Mouse (Mus musculus): ENCODE measurements around the gene Casz1.

Gene Casz1

GRCm38 (mm10) chr4:148878984-148879610 lies 74.9 kb downstream of the Casz1 start:
- DNase-seq: no peak

DNA sequence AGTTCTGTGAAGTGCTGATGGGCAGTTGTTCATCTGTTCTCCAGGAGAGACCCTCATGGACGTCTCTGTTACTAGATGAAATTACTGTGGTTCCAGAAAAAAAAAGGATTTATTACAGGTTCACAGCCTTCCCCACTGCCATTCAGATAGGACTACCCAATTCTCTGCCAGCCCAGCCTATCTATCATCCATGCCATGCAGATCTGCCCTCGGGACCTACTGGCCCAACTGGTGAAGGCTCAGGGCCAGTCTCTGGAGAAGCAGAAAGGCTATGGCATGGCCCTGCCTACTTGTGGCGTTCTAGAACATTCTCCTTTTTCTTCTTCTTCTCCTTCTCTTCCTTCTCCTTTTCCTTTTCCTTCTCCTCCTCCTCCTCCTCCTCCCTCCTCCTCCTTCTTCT lies 75.4 kb downstream of the Casz1 start:
- no peak for DNase-seq

DNA sequence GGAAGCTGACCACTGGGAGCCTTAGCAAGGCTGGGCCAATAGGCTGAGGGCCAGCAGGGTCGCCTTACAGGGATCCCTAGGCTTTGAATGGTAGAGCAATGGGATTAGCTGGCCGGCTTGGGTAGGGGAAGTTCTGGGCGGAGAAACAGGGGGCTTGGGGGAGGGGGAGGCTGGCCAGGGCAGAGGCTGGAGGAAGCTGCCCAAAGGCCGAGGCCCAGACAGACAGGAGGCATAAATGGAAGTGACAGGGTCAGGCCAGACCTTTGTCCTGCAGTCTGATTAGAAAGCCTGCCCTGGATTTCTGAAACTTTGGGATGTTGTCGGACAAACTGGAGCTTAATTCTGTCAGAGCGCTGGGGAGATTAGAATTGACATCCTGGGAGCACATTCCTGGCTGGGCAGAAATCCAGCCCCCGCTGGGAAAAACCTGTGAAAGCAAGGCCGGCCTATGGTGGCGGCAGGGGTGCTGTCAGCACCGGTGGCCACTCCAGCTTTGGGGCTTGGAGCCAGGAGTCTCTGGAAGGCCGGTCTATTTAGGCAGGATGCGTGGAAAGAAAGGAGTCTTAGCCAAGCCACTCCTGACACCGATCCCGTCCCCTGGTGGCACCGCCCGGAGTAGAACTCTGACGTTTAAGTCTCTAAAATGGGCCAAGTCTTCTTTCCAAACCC lies 76.9 kb downstream of the Casz1 start:
- DNase-seq: peak; percentile 52 to 62

- no peak for DNase-seq
Measured at GRCm38 (mm10) chr4:148881838-148882237, 77.6 kb downstream of the Casz1 start.

- no peak for DNase-seq
Measured at GRCm38 (mm10) chr4:148882360-148882929, 78.2 kb downstream of the Casz1 start.

DNA sequence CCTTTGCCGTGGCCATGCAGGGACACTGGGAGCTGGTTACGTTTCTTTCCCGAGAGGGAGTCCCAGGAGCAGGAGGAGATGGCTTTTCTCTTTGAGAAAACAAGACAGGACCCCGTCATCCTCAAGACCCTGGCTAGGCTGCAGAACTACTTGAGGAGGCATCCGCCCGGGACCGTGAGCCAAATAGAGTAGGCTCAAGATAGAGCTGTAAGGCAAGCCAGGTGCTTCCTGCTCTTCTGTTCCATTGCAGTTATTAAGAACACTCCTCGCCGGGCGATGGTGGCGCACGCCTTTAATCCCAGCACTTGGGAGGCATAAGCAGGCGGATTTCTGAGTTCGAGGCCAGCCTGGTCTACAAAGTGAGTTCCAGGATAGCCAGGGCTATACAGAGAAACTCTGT lies 80.4 kb downstream of the Casz1 start:
- DNase-seq: no peak

DNA sequence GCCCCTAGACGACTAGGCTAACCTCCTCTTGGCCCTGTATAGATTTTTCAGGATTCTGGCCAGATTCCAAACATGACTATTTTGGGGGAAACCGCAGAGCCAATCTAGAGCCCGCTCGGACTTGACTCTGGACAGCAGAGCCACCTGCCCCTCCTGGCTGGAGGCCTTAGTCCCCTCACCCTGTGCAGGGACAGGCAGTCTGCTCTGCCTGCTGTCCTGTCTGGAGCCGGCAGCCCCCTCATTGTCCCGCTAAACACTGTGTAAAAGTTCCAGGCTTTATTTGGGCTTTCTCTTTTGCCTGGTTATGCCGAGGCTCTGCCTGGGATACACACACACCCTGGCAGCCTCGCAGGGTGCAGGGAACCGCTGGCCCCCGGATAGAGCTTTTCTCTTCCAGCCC lies 81.2 kb downstream of the Casz1 start:
- DNase-seq: no peak

- no peak for DNase-seq
Measured at GRCm38 (mm10) chr4:148885921-148886540, 81.8 kb downstream of the Casz1 start.

GRCm38 (mm10) chr4:148888229-148888628 lies 84.0 kb downstream of the Casz1 start:
- DNase-seq: no peak

GRCm38 (mm10) chr4:148889011-148889410 lies 84.8 kb downstream of the Casz1 start:
- no peak for DNase-seq

- DNase-seq: no peak
Measured at GRCm38 (mm10) chr4:148890442-148890841, 86.2 kb downstream of the Casz1 start.

GRCm38 (mm10) chr4:148890892-148891838 lies 86.9 kb downstream of the Casz1 start:
- no peak for DNase-seq

DNA sequence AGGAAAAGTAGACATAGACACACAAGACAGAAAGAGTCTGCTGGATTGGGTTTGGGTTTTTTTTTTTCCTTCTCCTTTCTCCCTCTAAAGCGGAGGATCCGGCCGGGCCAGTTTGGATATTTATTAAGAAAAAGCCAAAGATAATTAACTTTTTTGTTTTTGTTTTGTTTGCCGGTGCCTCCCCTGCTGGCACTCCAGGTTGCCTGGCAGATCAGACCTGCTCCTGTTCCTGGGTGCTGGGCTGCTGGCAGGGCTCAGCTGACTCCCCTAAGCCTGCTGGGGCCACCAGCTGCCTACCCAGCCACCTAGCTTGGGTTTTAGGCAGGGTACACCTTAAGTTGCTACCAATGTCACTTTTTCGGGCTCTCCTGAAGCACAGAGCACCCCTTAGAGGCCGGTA lies 91.9 kb downstream of the Casz1 start:
- no peak for DNase-seq

- DNase-seq: no peak
Measured at GRCm38 (mm10) chr4:148899927-148900294, 95.7 kb downstream of the Casz1 start.

- peak; percentile 80 to 84 for DNase-seq
Measured at GRCm38 (mm10) chr4:148900295-148901211, 96.3 kb downstream of the Casz1 start.

DNA sequence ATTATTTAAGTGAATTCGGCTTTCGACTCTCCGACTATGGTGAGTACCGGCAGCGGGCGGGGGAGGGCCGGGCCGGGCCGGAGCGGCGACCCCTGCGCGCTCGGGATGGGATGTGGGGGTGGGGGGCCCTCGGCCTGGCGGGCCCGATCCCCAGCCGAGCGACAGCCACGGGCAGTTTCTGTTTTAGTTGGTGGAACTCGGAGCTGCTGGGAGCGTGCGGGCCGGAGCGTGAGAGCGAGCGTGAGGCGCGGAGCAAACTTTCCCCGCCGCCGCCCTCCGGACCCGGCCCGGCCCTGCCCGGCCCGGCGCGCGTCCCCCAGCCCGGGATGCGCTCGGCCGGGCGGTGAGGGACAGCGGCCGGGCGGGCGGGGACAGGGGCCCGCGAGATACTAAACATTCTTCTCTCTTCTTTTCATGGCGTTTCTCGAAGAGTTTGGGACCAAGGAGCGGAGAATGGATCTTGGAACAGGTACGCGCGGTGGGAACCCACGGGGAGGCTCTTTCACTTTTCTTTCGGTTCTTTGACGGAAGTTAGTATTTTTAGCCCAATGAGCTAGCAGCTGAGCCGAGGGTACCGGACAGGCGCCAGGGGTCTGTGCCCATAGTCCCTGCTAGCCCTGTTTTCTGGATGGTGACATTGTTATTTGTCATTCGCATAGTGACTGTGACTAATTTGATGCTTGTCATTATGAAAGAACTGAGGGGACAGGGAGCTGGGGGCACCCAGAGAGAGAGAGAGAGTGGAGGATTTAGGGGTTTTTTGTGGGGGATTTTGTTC lies 97.2 kb downstream of the Casz1 start:
- peak in 1 of 2 experiments; percentile 29 for DNase-seq

DNA sequence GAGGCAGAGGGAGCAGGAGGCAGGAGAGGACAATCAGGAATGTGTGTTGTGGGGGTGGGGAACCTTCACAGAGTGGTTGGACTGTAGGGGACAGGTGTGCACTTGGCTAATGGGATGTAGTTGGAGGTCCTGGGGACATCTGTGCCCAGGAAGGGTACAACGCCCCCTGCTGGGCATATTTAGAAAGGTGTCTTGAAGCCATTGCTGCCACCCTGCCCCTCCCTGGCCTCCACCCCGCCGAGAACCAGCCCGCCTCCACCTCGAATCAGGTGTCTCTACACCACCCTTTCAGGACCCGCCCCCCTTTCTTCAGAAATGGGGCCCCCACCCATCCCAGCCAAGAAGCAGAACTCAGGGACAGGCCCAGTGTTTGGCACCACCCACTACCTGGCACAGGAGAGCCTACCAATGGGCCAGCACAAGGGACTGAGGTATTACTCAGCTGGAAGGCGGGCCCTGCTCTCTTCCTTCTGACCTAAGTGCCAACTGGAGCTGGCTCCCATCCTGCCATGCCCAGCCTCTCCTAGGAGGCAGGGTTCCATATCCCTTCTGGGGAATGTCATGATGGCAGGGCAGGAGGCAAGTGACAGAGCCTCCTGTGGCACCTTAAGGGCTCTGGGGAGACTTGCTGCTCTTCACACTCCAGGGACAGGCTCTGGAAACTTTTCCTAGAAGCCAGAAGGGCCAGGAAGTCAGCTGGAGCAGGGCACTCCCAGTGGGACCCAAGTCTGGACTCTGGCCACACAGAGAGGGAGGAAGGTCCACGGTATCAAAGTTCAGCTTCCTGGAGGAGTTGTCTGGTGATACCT lies 98.9 kb downstream of the Casz1 start:
- DNase-seq: peak; percentile 22 to 23

GRCm38 (mm10) chr4:148905295-148905694 lies 101.1 kb downstream of the Casz1 start:
- DNase-seq: peak; percentile 28 to 35

DNA sequence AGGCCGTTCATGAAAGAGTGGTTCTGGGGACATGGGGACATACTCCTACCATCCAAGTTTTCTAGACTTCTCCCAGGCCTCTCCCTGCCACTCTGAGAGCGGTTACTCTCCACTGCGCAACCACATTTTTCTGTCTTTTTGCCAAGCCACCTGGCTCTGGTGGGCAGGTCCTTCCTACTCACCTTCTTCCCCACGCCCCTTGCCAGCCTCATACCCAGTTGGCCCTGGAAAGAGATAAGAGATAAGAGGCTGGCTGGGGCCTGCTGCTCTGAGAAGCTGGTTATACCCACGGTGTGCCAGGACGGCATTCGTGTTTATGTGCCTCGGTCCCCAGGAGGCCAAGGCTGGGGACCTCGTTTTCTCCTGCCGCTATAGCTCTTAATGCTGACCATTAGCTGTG lies 102.6 kb downstream of the Casz1 start:
- no peak for DNase-seq

DNA sequence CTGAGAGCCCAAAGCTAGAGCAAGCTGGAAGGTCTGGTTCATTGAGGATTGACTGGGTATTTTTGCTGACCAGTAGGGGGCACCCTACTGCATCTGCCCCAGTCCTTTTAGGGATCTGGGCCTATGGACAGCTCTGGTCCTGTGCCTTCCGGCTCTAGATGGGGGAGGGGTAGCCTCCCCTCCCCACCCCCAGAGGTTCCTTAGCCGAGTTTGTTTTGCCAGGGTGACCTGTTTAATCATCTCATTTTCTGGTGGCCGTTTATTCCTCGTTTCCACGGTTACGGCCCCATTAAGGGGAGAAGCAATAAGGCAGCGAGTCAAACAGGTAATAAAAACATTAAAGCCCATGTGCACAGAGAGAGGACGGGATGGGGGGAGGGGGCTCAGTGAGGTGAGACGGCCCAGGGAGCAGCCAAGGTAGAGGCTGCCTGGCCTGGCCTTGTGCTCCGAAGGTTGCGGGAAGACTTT lies 104.0 kb downstream of the Casz1 start:
- no peak for DNase-seq

All from cerebellum, adult 18-20 months (tissue).